Mouse (Mus musculus): Measurements from ENCODE around the gene Scoc.
"Not testable (repeated sequence)": the region's sequence is repeated elsewhere in the genome, so short reads cannot be mapped to it uniquely, and the experiment has no call there.

Gene Scoc

DNA sequence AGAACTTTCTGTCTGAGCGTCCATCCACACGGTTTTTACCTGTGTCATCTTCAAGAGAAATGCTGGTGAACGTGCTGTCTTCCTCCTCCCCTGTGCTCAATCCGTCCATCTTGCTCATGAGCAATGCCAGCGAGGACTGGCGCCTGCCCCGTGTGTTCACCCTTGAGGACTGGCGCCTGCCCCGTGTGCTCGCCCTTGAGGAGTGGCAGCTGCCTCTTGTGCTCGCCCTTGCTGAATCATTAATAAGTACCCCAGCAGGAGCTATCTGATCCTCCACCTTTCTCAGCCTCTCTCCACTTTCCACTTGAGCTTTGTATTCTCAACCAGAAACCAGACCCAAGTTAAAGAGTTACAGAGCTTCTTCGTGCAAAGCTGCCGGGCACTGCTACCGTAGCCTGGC lies at the start of gene Scoc:
Gene Scoc, minus strand, starts transcription at position 170 of the 400 bp plus-strand sequence.
- DNase-seq (ENCODE audit: low spot score): no peak

DNA sequence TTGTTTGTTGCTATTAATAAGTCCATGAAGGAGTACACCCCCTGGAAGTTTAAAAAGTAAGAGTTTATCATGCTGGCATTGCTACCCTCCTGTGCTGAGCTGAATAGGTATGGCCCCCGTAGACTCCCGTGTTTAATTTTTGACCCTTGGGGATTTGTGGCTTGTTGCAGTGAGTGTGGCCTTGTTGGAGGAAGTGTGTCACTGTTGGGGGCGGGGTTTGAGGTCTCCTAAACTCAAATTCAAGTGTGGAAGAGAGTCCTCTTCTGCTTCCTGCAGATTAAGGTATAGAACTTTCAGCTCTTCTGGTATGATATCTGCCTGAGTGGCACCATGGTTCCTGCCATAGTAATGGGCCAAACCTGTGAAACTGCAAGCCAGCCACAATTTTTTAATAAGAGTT lies 1.4 kb upstream of the Scoc start:
- no peak for DNase-seq (ENCODE audit: low spot score)

DNA sequence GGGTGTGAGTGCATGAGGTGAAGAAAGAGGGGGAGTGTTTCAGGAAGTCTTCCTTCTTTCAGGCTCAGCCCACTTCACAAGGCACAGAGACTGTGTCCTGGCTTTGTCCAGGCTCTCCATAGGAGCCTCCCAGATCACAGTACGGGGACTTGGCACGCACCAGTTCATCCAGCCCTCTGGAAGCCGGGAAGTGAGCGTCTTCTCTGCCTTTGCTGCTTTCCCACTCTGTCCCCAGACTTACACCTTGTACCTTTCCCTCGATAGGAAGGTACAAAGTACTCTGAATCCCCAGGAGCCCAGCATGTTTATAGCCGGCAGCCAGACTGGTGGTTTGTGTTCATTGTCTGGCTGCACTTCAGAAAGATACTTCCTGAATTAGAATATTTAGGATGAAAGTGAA lies 1.1 kb downstream of the Scoc start:
- DNase-seq (ENCODE audit: low spot score): no peak

DNA sequence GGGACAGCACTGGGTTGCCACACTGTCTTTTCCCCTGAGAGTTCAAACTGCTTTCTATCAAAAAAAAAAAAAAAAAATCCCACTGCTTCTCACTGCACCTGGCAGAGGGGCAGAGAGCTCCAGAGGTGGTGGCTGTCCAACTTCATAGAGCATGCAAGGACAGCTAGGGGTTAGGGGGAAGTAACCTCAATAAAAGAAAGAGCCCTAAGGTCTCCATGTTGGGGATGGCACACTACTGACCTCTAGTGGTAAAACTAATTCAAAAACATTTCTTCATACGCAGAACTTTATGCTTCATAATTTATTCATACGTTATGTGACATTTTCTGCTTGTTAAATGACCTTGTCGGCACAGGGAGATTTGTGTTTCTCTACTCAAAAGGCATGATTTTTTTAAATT lies 7.1 kb downstream of the Scoc start:
- DNase-seq (ENCODE audit: low spot score): no peak

DNA sequence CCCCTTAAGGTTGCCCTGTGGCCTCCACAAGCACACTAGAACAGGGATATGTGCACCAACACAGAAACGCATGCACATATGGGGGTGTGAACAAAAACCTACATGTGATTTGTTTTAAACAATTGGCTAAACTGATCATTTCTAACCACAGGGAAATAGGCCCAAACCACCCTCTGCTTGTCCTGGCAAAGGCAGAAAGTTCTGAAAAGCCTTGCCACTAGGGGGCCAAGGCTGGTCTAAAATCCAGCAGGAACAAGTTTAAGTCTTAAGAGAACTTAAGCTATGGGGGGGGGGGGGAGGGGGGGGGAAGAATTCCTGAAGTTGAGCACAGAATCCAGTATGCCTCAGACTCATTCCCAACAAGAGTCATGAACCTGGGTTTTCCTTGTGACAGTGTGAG lies 8.2 kb downstream of the Scoc start:
- DNase-seq (ENCODE audit: low spot score): peak; percentile 57

DNA sequence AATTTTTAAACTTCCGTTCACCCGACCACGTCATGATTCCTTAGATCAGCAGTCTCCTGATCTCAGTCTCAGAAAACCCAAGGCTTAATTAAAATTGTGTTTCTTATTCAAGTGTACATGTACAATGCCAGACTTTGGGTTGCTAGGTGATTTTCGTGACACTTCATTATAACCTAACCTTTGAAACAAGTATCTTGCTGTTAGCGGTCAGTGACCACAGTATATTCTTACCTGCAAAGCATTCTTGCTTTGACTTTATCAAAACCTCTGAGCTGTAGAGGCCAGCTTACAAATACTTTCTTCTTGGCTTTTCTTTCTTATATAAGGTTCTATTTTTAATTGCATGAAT lies 15.2 kb downstream of the Scoc start:
- DNase-seq (ENCODE audit: low spot score): no peak

DNA sequence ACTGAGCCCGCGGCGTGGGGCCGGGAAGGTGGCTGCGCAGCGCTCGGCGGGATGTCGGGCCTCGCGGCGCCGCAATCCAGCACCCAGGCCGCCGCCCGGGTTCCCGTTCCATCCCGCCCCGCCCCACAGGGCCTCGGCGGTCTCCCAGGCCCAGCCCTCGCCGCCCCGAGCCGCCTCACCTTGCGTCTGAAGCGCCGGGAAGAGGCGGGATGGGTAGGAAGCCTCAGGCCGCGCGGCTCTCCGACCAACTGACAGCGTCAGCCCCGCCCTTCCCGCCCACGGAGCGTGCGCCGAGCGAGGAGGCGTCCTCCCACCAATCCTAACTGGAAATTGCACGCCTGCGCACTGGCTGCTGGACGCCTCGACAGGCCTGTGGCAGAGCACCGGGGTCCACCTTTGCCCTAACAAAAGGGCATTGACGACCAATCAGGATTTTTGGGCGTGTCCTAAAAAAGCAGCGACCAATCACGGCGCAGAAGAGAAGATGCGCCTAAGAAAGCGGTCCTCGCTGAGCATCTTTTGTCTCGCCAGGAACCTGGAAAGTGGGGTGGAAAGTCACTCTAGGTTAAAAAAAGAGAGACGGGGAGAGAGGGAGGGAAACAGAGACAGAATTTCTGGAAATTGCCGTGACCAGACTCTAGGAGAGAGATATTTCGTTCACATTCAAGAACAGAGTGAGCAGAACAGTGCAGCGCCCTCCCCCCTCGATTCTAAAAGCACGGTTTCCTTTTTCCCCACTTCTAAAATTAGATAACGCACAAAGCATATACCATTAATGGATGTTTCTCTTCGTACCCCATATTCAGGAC lies 15.7 kb downstream of the Scoc start:
- DNase-seq (ENCODE audit: low spot score): peak; percentile 98

DNA sequence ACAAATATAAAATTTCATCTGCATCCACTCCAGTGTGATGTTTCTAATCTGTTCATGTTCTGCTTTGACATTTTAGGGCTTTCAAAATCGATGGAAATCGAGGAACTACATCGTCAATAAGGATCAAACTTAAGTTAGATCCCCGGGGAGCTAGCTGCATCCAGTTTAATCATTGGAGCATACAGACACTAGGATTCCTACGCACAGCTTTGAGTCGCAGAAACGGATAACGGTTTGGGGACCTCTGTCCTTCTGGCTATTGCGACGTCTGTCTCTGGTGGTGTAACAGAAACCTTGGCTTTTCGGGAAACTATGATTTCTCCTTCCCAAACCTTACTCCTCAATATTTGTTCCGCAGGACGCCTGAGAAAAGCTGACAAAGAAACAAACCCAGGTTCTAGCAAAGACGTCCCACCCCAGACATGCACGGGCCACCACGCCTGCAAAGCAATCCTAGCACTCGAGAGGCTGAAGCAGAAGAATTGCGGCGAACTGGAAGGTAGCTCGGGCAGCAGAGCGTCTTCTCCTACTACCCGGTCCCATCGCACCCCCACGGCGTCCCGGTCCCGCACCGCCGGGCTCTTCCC lies 16.4 kb downstream of the Scoc start:
- no peak for DNase-seq (ENCODE audit: low spot score)

DNA sequence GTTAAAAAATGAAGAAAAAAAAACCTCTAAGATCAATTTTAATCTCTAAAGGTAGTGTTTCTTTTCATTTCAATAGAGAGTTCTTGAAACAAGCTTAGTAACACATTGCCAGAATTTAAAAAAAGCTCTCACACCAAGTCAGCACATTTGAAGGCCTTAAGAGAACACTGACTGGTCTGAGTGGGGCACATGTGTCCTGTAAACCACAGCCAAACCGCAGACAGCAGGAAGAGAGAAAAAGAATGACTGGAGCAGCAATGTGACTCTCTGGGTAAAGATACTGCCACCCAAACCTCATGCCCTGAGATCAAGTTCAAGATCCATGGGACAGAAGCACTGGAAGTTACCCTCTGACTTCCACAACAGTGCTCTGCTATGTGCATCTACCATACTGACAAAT lies 21.1 kb downstream of the Scoc start:
- DNase-seq (ENCODE audit: low spot score): no peak

DNA sequence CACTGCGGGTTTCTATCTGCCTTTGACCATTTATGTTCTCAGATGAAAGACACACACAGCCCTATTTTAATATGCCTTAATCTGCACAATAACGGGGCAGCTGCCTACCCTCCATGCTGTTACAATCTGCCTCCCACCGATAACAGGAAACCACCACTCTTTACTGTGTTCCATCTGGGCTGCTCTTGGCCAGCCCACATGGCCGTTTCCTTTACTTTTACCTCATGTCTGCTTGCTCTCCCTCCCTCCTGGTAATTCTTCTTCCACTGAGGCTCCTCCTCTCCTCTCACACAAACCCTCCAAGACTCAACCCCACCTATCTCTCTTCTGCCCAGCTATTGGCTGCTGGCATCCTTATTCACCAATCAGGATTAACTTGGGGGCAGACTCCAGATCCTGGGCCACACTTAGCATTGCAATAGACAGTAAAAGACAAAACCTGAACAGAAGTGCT lies 29.1 kb downstream of the Scoc start:
- DNase-seq (ENCODE audit: low spot score): no peak

DNA sequence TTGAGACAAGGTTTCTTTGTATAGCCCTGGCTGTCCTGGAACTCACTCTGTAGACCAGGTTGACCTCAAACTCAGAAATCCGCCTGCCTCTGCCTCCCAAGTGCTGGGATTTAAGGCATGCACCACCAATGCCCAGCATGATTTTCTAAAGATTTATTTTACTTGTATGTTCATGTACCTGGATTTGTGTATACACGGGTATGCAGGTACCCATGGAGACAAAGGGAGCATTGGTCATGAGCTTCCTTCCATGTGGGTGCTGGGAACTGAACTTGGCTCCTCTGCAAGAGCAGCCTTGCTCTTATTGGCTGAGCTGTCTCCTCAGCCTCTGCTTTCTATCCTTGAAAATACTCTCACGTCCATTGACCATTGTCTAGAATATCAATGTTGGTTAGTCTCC lies 29.6 kb downstream of the Scoc start:
- DNase-seq (ENCODE audit: low spot score): not testable (repeated sequence)

DNA sequence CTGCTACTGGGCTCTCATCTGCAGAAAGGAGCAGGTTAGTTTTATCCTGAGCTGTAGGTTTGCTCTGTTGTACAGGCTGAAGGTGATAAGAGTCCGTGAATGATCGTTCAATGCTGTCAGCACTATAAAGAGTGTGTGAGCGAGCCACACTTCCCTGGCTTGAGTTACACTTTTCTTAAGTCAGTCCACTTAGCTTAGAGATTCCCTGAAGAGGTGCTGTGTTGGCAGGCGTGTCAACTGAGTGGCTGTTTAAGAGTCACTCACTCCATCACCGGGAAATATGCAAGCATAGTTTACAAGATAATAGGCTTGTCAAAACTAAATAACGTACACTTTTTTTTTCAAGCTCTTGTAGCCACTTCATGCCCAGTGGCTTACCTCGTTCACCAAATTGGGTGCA lies 31.2 kb downstream of the Scoc start:
- no peak for DNase-seq (ENCODE audit: low spot score)

DNA sequence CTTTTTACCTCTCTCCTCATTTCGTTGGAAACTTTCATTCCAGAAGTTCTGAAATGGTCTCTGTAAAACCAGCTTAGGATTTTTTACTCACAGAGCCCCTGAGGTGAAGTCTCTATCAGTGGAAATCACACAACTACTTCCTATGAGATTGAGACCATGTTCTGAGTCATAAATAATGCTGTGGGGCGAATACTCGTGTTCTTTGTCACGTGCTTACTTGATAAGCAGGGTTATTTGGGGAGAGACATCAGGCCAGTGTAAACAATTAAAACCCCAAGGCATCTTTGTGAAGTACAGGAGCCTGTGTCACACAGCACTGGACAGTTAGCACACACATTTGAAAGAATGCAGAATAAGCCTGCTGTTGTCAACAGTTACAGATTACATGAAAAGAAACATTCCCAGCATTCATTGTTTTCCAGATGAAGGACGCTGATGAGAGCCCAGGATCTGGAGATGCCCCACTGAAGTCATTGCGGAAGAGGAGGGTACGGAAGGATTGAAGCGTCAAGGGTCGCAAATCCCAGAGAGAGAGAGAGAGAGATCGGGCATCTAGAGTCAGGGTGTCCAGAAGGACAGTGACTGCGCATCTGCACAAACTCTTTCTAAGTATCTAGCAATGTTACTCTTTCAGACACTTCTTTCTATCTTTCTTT lies 32.0 kb downstream of the Scoc start:
- no peak for DNase-seq (ENCODE audit: low spot score)

DNA sequence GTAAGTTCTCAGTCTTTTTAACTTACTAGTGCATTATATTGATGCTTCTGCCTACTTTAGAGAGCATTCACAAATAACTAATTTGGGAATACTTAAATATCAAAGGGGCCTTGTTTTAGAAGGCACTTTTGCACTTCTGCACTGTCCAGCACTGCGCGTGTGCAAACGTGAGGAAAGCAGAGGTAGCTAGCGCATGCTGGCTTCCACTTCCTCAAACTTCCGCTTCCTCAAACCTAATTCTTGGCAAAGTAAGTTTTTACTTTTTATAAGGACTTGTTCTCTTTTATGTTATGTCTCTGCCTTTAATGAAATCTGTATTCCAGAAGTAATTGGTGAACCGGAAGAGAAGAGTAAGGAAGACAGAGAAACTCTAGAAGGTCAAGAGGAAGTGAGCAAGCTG lies 33.0 kb downstream of the Scoc start:
- no peak for DNase-seq (ENCODE audit: low spot score)

DNA sequence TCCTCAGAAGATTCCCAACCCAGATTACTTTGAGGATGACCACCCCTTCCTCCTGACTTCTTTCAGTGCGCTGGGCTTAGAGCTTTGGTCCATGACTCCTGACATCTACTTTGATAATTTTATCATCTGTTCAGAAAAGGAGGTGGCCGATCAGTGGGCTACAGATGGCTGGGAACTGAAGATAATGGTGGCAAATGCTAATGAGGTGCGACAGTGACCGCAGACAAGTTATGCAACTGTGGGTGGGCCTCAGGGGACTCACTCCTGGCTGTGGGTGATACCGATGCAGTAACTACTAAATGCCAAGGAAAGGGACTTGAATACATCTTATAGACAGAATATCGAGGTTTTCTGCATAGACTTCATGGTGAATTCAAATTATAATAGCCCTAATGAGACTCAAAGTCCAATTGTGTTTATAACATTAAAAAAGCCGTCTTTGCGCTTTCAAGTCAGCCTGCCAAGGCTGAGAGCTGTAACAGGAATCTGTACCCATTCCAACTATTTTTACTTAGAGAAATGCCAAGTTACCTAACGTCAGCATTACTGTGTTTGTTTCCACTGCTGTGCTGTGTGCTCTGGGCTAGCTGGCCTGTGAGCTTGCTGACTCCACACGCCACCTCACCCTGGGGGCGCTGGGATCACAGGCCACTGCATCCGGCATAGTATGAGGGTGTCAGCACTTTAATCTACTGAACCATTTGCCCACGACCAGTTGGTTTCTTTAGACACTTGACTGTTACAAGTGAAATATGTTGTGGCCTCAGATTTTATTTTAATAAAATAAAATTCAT lies 35.0 kb downstream of the Scoc start:
- DNase-seq (ENCODE audit: low spot score): no peak

DNA sequence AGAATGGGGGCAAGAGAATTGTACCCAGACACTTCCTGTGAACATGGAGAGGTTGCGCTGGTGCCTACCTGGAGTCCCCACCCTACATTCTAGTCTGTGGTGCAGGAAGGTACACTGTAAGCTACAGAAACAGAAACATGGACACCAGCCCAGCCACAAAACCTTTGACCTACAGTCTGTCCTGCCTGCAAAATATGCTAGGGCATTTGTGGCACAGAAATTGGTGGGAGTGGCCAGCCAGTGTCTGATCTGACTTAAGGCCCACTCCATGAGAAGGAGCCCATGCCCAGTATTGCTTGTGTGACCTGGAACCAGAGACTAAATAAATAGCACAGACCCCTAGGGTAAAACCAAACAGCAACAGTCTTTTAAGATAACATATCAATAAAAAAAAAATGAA lies 36.8 kb downstream of the Scoc start:
- no peak for DNase-seq (ENCODE audit: low spot score)

DNA sequence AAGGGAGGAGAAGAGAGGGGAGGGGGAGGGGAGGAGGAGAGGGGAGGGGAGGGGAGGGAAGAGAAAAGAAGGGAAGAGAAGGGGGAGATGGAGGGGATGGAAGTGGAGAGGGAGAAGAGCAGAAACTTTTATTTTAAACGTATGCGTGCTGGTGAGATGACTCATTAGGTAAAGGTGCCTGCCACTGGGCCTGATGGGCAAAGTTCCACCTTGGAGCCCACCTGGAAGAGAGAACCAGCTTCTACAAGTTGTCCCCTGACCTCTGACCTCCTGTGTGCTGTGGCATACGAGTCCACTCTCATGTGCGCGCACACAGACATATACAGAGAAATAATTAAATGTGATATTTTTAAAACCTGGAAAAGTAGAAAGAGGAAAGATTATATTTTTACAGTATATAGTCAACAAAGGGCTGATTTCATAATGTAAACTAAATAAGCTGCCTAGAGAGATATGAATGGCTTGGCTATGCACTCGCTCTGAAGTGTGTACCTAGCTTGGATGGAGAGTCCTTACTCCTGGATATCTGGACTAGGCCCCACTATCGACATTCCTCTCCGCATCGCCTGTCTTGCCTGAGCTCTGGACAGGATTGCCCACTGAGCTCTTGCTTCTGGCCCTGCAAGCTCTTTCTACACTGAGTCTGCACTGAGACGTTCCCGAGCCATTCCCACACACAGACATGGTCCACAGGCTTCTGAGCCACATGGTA lies 39.2 kb downstream of the Scoc start:
- no peak for DNase-seq (ENCODE audit: low spot score)

DNA sequence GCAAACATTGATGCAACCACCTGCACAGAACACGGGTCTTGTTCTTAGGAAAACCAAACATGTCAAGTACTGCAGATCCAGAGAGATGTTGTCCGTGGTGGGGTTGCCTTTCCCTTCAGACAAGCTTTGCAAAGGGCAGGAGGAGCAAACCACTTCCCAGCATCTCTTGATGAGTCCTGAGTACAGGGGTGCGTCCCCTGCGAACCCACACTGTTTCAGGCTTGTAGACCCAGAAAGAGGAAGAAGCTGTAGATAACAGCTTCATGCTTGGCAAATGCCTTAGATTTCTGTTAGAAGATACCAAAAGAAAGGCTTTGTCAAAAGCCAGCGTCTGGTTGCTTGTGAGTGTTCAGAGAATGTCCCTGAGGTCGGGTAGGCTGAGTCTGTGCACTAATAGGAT lies 40.2 kb downstream of the Scoc start:
- DNase-seq (ENCODE audit: low spot score): no peak

DNA sequence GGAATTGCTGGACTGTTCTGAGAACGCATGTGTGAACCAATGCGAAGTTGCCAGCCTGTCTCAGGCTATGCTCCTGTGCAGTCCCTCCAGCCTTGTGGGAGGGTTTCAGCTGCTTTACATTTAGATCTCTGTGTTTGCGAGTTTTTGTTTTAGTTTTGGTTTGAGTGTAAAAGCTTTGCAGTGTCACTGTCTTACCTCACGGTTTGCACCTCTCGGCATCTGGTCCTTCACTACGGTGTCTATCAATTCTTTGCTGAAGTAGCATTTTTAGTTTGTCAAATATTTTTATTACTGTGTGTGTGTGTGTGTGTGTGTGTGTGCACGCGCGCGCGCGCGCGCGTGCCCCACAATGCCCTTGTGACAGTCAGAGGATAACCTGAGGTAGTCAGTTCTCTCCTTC lies 41.3 kb downstream of the Scoc start:
- DNase-seq (ENCODE audit: low spot score): no peak

DNA sequence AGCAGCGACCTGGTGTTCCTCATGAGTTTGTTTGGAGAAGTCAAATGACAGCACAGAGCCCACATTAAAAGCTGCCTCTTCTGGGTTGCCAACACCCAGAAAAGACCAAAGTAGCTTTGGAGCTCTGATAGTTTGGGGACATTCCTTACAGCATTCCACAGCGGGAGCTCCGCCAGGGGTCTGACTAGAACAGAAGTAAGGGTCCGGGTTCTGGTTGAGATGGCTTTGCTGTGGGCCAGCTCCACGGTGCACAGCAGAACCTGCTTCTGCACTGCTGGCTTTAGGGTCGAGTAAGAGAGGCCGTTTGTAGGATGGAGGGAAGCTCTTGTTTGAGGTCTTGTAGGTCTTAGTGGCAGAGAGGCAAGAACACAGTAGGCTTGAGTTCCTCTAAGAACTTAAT lies 49.7 kb downstream of the Scoc start:
- no peak for DNase-seq (ENCODE audit: low spot score)

DNA sequence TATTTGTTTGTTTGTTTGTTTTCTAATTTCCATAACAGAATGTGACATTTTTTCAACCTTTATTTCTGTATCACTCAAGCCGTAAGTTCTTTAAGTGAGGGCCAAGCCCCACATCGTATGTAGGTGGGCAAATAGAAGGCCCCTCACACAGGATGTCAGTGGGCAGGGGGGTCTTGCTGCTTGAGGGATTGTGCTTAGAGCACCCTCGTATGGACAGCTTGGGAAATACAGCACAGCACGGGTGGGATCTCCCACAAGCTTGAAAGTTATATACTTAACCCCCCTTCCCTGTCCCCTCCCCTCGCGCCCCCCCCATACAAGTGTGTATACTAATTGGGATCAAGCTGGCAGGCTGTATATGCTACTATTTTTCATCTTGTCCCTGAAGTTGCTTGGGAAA lies 51.4 kb downstream of the Scoc start:
- DNase-seq (ENCODE audit: low spot score): no peak

DNA sequence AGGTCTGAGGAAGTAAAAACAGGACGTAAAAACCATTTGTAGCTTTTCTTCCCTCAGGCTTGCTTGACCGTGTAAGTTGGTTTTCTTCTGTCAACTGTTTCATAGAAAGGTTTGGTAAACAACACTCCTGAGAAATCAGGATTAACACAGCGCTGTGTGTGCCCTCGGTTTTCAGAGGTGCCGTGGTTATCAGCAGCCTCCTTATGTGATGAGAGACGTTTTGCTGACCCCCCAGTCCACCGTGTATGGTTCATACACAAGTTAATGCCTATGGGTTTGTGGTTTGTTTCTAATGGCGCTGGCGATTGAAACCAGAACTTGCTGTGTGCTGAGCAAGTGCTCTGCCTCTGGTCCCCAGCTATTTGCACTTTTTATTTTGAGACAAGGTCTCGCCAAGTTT lies 52.6 kb downstream of the Scoc start:
- DNase-seq (ENCODE audit: low spot score): no peak

All from testis, postnatal 10 days (tissue).